Mouse (Mus musculus) CH12.LX (cell line): Measurements from ENCODE around the gene Ptch2. TPM values are rescaled to one million over a fixed set of nuclear protein-coding genes. Genes with fewer than 3 reads are reported as not detected.
A peak's percentile ranks its signal among the peaks of the same experiment; 100 is the strongest.

ENCODE experiments used
- DNase-seq: peaks from one replicate; pipeline ENCODE4 v3.0.0-alpha.2; 2013; ENCODE audit errors: extremely low read depth
- H3K27ac ChIP-seq: 2 replicates; pipeline ENCODE4 v1.5.1; 2012; ENCODE audit warnings: low read depth, mild to moderate bottlenecking, control low read depth, moderate library complexity; ENCODE audit not compliant: insufficient read depth
- H3K27me3 ChIP-seq: replicated peaks from 2 replicates; pipeline ENCODE3; 2012; ENCODE audit warnings: inconsistent platforms
- H3K36me3 ChIP-seq, 2 experiments: replicated peaks in 1 of 2; 2 replicates each; pipeline versions ENCODE3 to v1.6.1; 2012; ENCODE audit warnings: inconsistent platforms in 1 of 2, low read length in 1 of 2, mild to moderate bottlenecking in 1 of 2, mixed read lengths in 1 of 2, moderate library complexity in 1 of 2; ENCODE audit not compliant: control insufficient read depth in 1 of 2, insufficient read depth in 1 of 2
- H3K4me1 ChIP-seq, 2 experiments: 2 replicates each; pipeline ENCODE4 v1.6.1; 2012; ENCODE audit warnings: inconsistent platforms in 1 of 2, moderate library complexity in 1 of 2; ENCODE audit not compliant: insufficient read depth in 2 of 2, control insufficient read depth in 1 of 2
- H3K4me2 ChIP-seq: 2 replicates; pipeline ENCODE4 v1.6.1; 2012; ENCODE audit warnings: low read depth, mild to moderate bottlenecking, control low read depth; ENCODE audit not compliant: poor library complexity, insufficient read depth, severe bottlenecking
- H3K4me3 ChIP-seq, 3 experiments: fragments of 150-350 bp in 1 of 3; sonication (generic) in 1 of 3; replicated peaks in 1 of 3; 2 replicates each; pipeline versions ENCODE3 to v1.5.1; 2011 to 2012; ENCODE audit warnings: low read depth in 2 of 3, low read length in 2 of 3, mild to moderate bottlenecking in 2 of 3, moderate library complexity in 2 of 3, control low read depth in 1 of 3, improper control_type of control experiment in 1 of 3, inconsistent platforms in 1 of 3, mixed read lengths in 1 of 3; ENCODE audit not compliant: poor library complexity in 1 of 3
- H3K79me2 ChIP-seq: replicated peaks from 2 replicates; pipeline ENCODE4 v1.6.1; 2012; ENCODE audit warnings: mild to moderate bottlenecking, moderate library complexity; ENCODE audit not compliant: control insufficient read depth, poor library complexity, insufficient read depth, severe bottlenecking; ENCODE audit errors: extremely low read depth
- H3K9ac ChIP-seq: 2 replicates; pipeline ENCODE4 v1.6.1; 2012; ENCODE audit warnings: low read depth, mild to moderate bottlenecking, control low read depth, moderate library complexity; ENCODE audit not compliant: insufficient read depth
- H3K9me3 ChIP-seq: replicated peaks from 2 replicates; pipeline ENCODE3; 2012; ENCODE audit warnings: low read length, inconsistent platforms, mixed read lengths
- CHD2 ChIP-seq: IDR thresholded peaks from 2 replicates; pipeline ENCODE4 v1.6.1; 2011; ENCODE audit warnings: low read length, improper control_type of control experiment
- CTCF ChIP-seq, 2 experiments: IDR thresholded peaks in 1 of 2; conservative IDR thresholded peaks in 1 of 2; 2 replicates each; pipeline ENCODE4 v1.5.1; 2011 to 2012; ENCODE audit warnings: low read depth in 2 of 2, low read length in 2 of 2, improper control_type of control experiment in 1 of 2, inconsistent platforms in 1 of 2, mild to moderate bottlenecking in 1 of 2, moderate library complexity in 1 of 2
- ELF1 ChIP-seq: IDR thresholded peaks from 2 replicates; pipeline ENCODE4 v1.6.1; 2014; ENCODE audit warnings: low read depth, mild to moderate bottlenecking, inconsistent platforms, low read length, improper control_type of control experiment
- EP300 ChIP-seq: IDR thresholded peaks from 2 replicates; pipeline ENCODE4 v1.6.1; 2011; ENCODE audit warnings: low read length, improper control_type of control experiment
- ETS1 ChIP-seq: conservative IDR thresholded peaks from 2 replicates; pipeline ENCODE4 v1.6.1; 2012; ENCODE audit warnings: low read depth, mild to moderate bottlenecking, inconsistent platforms, low read length, improper control_type of control experiment, moderate library complexity
- JUN ChIP-seq: IDR thresholded peaks from 2 replicates; pipeline ENCODE4 v1.6.1; 2011; ENCODE audit warnings: low read depth, mild to moderate bottlenecking, low read length, improper control_type of control experiment, moderate library complexity; ENCODE audit not compliant: insufficient read depth
- JUND ChIP-seq: conservative IDR thresholded peaks from 2 replicates; pipeline ENCODE4 v1.6.1; 2011; ENCODE audit warnings: low read depth, low read length, improper control_type of control experiment
- KAT2A ChIP-seq: IDR thresholded peaks from 2 replicates; pipeline ENCODE4 v1.6.1; 2012; ENCODE audit warnings: low read length, improper control_type of control experiment, inconsistent platforms; ENCODE audit not compliant: insufficient replicate concordance
- MAX ChIP-seq: IDR thresholded peaks from 2 replicates; pipeline ENCODE4 v1.6.1; 2011; ENCODE audit warnings: low read length, improper control_type of control experiment
- MEF2A ChIP-seq: IDR thresholded peaks from 2 replicates; pipeline ENCODE4 v1.6.1; 2014; ENCODE audit warnings: low read depth, mild to moderate bottlenecking, inconsistent platforms, low read length, improper control_type of control experiment, borderline replicate concordance
- MXI1 ChIP-seq: IDR thresholded peaks from 2 replicates; pipeline ENCODE4 v1.6.1; 2011; ENCODE audit warnings: mild to moderate bottlenecking, low read depth, low read length, improper control_type of control experiment
- MYC ChIP-seq: IDR thresholded peaks from 2 replicates; pipeline ENCODE4 v1.6.1; 2011; ENCODE audit warnings: low read depth, mild to moderate bottlenecking, improper control_type of control experiment, low read length
- POLR2A ChIP-seq: IDR thresholded peaks from 2 replicates; pipeline ENCODE4 v1.6.1; 2011; ENCODE audit warnings: low read depth, mild to moderate bottlenecking, improper control_type of control experiment, low read length
- POLR2AphosphoS2 ChIP-seq: IDR thresholded peaks from 2 replicates; pipeline ENCODE4 v1.6.1; 2011; ENCODE audit warnings: low read depth, low read length, improper control_type of control experiment
- RAD21 ChIP-seq: IDR thresholded peaks from 2 replicates; pipeline ENCODE4 v1.6.1; 2011; ENCODE audit warnings: low read depth, mild to moderate bottlenecking, low read length, improper control_type of control experiment, moderate library complexity
- RCOR1 ChIP-seq: conservative IDR thresholded peaks from 2 replicates; pipeline ENCODE4 v1.6.1; 2012; ENCODE audit warnings: low read depth, mild to moderate bottlenecking, inconsistent platforms, low read length, improper control_type of control experiment
- SMC3 ChIP-seq: IDR thresholded peaks from 2 replicates; pipeline ENCODE4 v1.6.1; 2011; ENCODE audit warnings: low read depth, low read length, improper control_type of control experiment
- TCF12 ChIP-seq: IDR thresholded peaks from 2 replicates; pipeline ENCODE4 v1.6.1; 2014; ENCODE audit warnings: low read depth, mild to moderate bottlenecking, inconsistent platforms, low read length, improper control_type of control experiment
- USF2 ChIP-seq: conservative IDR thresholded peaks from 2 replicates; pipeline ENCODE4 v1.6.1; 2011; ENCODE audit warnings: low read depth, low read length, improper control_type of control experiment
- ZC3H11A ChIP-seq: IDR thresholded peaks from 2 replicates; pipeline ENCODE4 v1.6.1; 2012; ENCODE audit warnings: low read depth, mild to moderate bottlenecking, inconsistent platforms, low read length, improper control_type of control experiment
- dilution Hi-C: fragments of 300-500 bp; cut with MboI; formaldehyde crosslinking; loops from 2 replicates; pipeline ENCODE4 v1.14.3; 2020; ENCODE audit warnings: low sequenced_read_pairs; ENCODE audit not compliant: extremely low pct_unique_long_range_greater_than_20kb, extremely low pct_ligation_motif_present
- in situ Hi-C: fragments of 300-500 bp; cut with MboI; formaldehyde crosslinking; loops from 3 replicates; pipeline ENCODE4 v1.14.3; 2019; ENCODE audit warnings: low sequenced_read_pairs, low pct_ligation_motif_present, low pct_unique_long_range_greater_than_20kb, mixed read lengths
- polyA plus RNA-seq: library from polyadenylated mRNA; unstranded; fragments of >175 nt; gene quantifications from 2 replicates; pipeline ENCODE4 v1.2.1, GENCODE M21; 2012; ENCODE audit warnings: low read depth; ENCODE audit not compliant: insufficient read length
- total RNA-seq, 2 experiments: library from RNA; depleted of rRNA; stranded (reverse); fragments of 300-350 nt in 1 of 2; fragments of >200 nt in 1 of 2; gene quantifications; 2 replicates each; pipeline ENCODE4 v1.2.3; 2012 to 2014

The Ptch2 gene
- total and polyA plus RNA-seq, 3 experiments: 0.21 to 0.79 TPM; not detected in 1

- Histone ChIP-seq H3K27me3 (no peaks in the 10 kb centered on the region), H3K9me3 (no peaks in the 10 kb centered on the region), H3K9ac (no peak overlapping the region), H3K79me2 (no peaks in the 10 kb centered on the region), H3K36me3 (no peaks in the 10 kb centered on the region), H3K27ac (no peak overlapping the region), H3K4me3 (no peak overlapping the region), H3K4me1 (peaks cover 0 to 7% of the 10 kb centered on the region in 2 experiments; a peak in 2 of 4 replicates), H3K4me2 (no peak overlapping the region)
- in situ Hi-C loops: loop anchor here (5.0 kb wide), 1 partner anchor 37 kb away; no protein-coding TSS in a partner anchor
- TF ChIP-seq MXI1 (no peak), ELF1 (no peak), EP300 (no peak), ZC3H11A (no peak), JUND (no peak), RCOR1 (no peak), CHD2 (no peak), MYC (no peak), KAT2A (no peak), TCF12 (no peak), MEF2A (no peak), ETS1 (no peak), SMC3 (no peak), MAX (no peak), POLR2A (no peak), JUN (no peak)
- dilution Hi-C loops: no loop called here
- no peak for DNase-seq
Measured at GRCm38 (mm10) chr4:117100036-117100435, 4.2 kb downstream of the Ptch2 start.

- peaks cover 0 to 7% of the 10 kb centered on the region in 2 experiments; a peak in 2 of 4 replicates for H3K4me1 ChIP-seq
- no peak overlapping the region for H3K4me3 ChIP-seq
- no peak for TF ChIP-seq MYC
- TF ChIP-seq SMC3: peak; percentile 36
- TF ChIP-seq USF2: no peak
- no peak for TF ChIP-seq ZC3H11A
- TF ChIP-seq CTCF (conservative IDR thresholded peaks at IDR 0.05 in 1 of 2, IDR thresholded peaks at IDR 0.05 in 1 of 2; ENCODE audit: low read depth in 2 of 2, low read length in 2 of 2): peak; percentile 6 to 58; a peak in 2 of 4 replicates
- no peak for TF ChIP-seq CHD2
- TF ChIP-seq RAD21: peak; percentile 3
- no peak for TF ChIP-seq POLR2AphosphoS2
- TF ChIP-seq, all 38 proteins: peak for 3
- H3K36me3 ChIP-seq: no peaks in the 10 kb centered on the region
- H3K27ac ChIP-seq: no peak overlapping the region
- no peaks in the 10 kb centered on the region for H3K9me3 ChIP-seq
- in situ Hi-C loops (loop anchor here (5.0 kb wide), 1 partner anchor 36 kb away; no protein-coding TSS in a partner anchor), dilution Hi-C loops (no loop called here)
- no peak overlapping the region for H3K4me2 ChIP-seq
- no peaks in the 10 kb centered on the region for H3K27me3 ChIP-seq
- no peak overlapping the region for H3K9ac ChIP-seq
- no peaks in the 10 kb centered on the region for H3K79me2 ChIP-seq
- DNase-seq: peak; percentile 47
Measured at GRCm38 (mm10) chr4:117101218-117101617, 5.3 kb downstream of the Ptch2 start.
